Mouse (Mus musculus): Measurements from ENCODE around the gene Fgd3. TPM values are rescaled to one million over a fixed set of nuclear protein-coding genes. Genes with fewer than 3 reads are reported as not detected.
A peak's percentile ranks its signal among the peaks of the same experiment; 100 is the strongest.

The Fgd3 gene
- total and polyA plus RNA-seq, 2 experiments from 2014 or later: 2.1 to 12.0 TPM

DNA sequence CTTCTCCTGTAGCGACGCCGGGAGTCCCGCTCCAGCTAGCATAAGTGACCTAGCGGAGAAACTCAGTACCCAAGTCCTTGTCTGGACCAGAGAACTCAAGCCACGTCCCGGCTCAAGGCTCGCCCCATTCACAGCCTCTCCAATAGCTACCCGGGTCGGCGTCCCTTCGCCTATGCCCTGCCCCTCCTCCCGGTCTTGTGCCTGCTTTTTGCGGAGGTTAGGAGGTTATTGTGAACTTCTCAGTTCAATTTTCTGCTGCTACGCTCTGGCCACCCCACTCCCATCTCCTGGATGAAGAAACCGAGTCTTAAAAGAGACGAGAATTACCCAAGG is 103.9 kb downstream of the Fgd3 start:
- Histone ChIP-seq H3K4me1 (ENCODE audit: insufficient read depth, low read length) (peaks cover 7% of the 10 kb centered on the region), H3K9me3 (ENCODE audit: low read length) (no peaks in the 10 kb centered on the region), H3K27me3 (ENCODE audit: insufficient read depth, low read length) (no peaks in the 10 kb centered on the region), H3K4me2 (ENCODE audit: low read depth, low read length, poor library complexity, severe bottlenecking) (peak overlapping the region; percentile 82), H3K4me3 (ENCODE audit: low read depth, low read length) (peak overlapping the region; percentile 60), H3K36me3 (ENCODE audit: insufficient read depth, low read length) (no peaks in the 10 kb centered on the region), H3K27ac (ENCODE audit: low read depth, low read length) (0 out of 2 replicates have a peak overlapping the region, but pooled peaks have one; percentile 12), H3K9ac (replicated peaks; ENCODE audit: low read length, poor library complexity, severe bottlenecking) (peak overlapping the region; percentile 59)
- TF ChIP-seq CTCF (IDR thresholded peaks at IDR 0.05): no peak
- DNase-seq (ENCODE audit: low spot score) (no peak), ATAC-seq (ENCODE audit: low FRiP score) (peak; percentile 42)
- WGBS: 4% methylated on average over 17 of the region's 17 CpGs

DNA sequence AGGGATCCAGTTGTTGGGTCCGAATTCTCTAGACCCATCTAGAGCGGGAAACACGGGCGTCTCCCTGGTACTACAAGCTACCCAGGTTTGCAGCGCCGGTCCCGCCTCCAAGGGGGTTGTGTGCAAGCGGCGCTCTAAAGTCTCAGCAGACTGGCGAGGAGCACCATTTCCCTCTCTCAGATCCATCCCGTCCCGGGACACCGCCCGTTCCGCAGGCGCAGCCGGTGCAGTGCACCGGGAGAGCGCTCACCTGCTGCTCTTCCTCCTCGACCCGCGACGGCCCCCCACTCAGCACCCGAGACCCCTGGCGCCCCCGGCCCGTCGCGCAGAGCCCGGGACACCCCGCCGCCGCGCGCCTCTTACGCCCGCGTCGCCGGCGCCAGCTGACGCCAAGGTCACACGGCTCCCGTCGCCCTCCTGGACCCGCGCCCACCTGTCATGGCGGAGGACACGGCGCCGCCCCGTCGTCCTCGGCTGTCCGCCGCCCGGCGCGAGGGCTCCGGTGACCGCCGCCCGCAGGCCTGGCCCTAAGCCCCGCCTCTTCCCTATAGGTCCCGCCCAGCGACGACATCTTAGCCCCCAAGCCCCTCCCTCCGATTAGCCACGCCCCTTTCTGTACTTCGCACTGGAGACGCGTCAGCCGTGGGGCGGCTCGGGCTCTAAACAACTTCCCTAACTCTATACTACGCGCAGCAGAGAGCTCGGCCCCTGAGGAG is 104.4 kb downstream of the Fgd3 start, which contains the start of gene Card19:
Gene Card19 (minus strand): TSS at position 534 of the 716 bp plus-strand sequence.
- DNase-seq (ENCODE audit: low spot score): peak; percentile 92
- Histone ChIP-seq H3K27ac (ENCODE audit: low read depth, low read length) (peak within 1 kb of the TSS; percentile 12; the same call in 1 of the 2 replicates), H3K36me3 (ENCODE audit: insufficient read depth, low read length) (no peaks in the 10 kb centered on the region), H3K27me3 (ENCODE audit: insufficient read depth, low read length) (no peaks in the 10 kb centered on the region), H3K9me3 (ENCODE audit: low read length) (no peaks in the 10 kb centered on the region), H3K4me3 (ENCODE audit: low read depth, low read length) (peak within 1 kb of the TSS; percentile 60), H3K9ac (replicated peaks; ENCODE audit: low read length, poor library complexity, severe bottlenecking) (peak within 1 kb of the TSS; percentile 59), H3K4me2 (ENCODE audit: low read depth, low read length, poor library complexity, severe bottlenecking) (peak within 1 kb of the TSS; percentile 82), H3K4me1 (ENCODE audit: insufficient read depth, low read length) (peaks cover 7% of the 10 kb centered on the region)
- WGBS: under 1% methylated on average over 51 of the region's 78 CpGs
- TF ChIP-seq CTCF (IDR thresholded peaks at IDR 0.05): no peak
- peak; percentile 69 for ATAC-seq (ENCODE audit: low FRiP score)

DNA sequence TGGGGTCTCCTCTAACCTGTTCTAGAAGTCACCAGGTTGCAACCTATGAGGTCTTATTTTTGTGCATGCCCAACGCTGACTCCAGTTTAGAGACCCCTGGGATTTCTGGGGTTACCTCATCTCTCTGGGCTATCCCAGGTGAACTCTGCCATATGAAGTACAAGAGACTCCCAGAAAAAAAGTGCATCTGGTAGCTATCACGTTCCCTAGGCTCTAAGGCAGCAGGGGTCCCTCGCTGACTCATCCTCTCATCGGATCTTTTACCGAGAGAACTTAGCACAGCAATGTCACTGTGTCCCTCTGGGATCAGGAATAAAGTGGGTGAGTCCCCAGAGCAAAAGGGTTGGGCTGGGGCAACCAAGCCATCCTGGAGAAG is 105.0 kb downstream of the Fgd3 start:
- H3K27me3 ChIP-seq (ENCODE audit: insufficient read depth, low read length): no peaks in the 10 kb centered on the region
- peaks cover 7% of the 10 kb centered on the region for H3K4me1 ChIP-seq (ENCODE audit: insufficient read depth, low read length)
- H3K27ac ChIP-seq (ENCODE audit: low read depth, low read length): no peak overlapping the region
- 13% methylated on average over 5 of the region's 5 CpGs for WGBS
- DNase-seq (ENCODE audit: low spot score): no peak
- TF ChIP-seq CTCF (IDR thresholded peaks at IDR 0.05): no peak
- peak overlapping the region; percentile 59 for H3K9ac ChIP-seq (replicated peaks; ENCODE audit: low read length, poor library complexity, severe bottlenecking)
- peak overlapping the region; percentile 82 for H3K4me2 ChIP-seq (ENCODE audit: low read depth, low read length, poor library complexity, severe bottlenecking)
- H3K36me3 ChIP-seq (ENCODE audit: insufficient read depth, low read length): no peaks in the 10 kb centered on the region
- peak; percentile 3; the same call in 1 of the 2 replicates for ATAC-seq (ENCODE audit: low FRiP score)
- peak overlapping the region; percentile 60 for H3K4me3 ChIP-seq (ENCODE audit: low read depth, low read length)
- no peaks in the 10 kb centered on the region for H3K9me3 ChIP-seq (ENCODE audit: low read length)

GRCm38 (mm10) chr13:49214454-49214853 is 105.7 kb downstream of the Fgd3 start:
- Histone ChIP-seq H3K4me1 (ENCODE audit: insufficient read depth, low read length) (peaks cover 7% of the 10 kb centered on the region), H3K4me2 (ENCODE audit: low read depth, low read length, poor library complexity, severe bottlenecking) (peak overlapping the region; percentile 82), H3K27ac (ENCODE audit: low read depth, low read length) (no peak overlapping the region), H3K36me3 (ENCODE audit: insufficient read depth, low read length) (no peaks in the 10 kb centered on the region), H3K9ac (replicated peaks; ENCODE audit: low read length, poor library complexity, severe bottlenecking) (no peak overlapping the region), H3K27me3 (ENCODE audit: insufficient read depth, low read length) (no peaks in the 10 kb centered on the region), H3K9me3 (ENCODE audit: low read length) (no peaks in the 10 kb centered on the region), H3K4me3 (ENCODE audit: low read depth, low read length) (peak overlapping the region; percentile 60; the same call in 1 of the 2 replicates)
- DNase-seq (ENCODE audit: low spot score): peak; percentile 33
- ATAC-seq (ENCODE audit: low FRiP score): no peak
- WGBS: 80% methylated on average over 3 of the region's 3 CpGs
- TF ChIP-seq CTCF (IDR thresholded peaks at IDR 0.05): no peak

GRCm38 (mm10) chr13:49213531-49213932 is 106.6 kb downstream of the Fgd3 start:
- H3K4me1 ChIP-seq (ENCODE audit: insufficient read depth, low read length): peaks cover 7% of the 10 kb centered on the region
- no peak overlapping the region for H3K9ac ChIP-seq (replicated peaks; ENCODE audit: low read length, poor library complexity, severe bottlenecking)
- H3K27ac ChIP-seq (ENCODE audit: low read depth, low read length): no peak overlapping the region
- WGBS: 67% methylated on average over 4 of the region's 4 CpGs
- H3K4me2 ChIP-seq (ENCODE audit: low read depth, low read length, poor library complexity, severe bottlenecking): no peak overlapping the region
- no peak for TF ChIP-seq CTCF (IDR thresholded peaks at IDR 0.05)
- no peaks in the 10 kb centered on the region for H3K27me3 ChIP-seq (ENCODE audit: insufficient read depth, low read length)
- DNase-seq (ENCODE audit: low spot score) (no peak), ATAC-seq (ENCODE audit: low FRiP score) (no peak)
- no peaks in the 10 kb centered on the region for H3K36me3 ChIP-seq (ENCODE audit: insufficient read depth, low read length)
- no peaks in the 10 kb centered on the region for H3K9me3 ChIP-seq (ENCODE audit: low read length)
- no peak overlapping the region for H3K4me3 ChIP-seq (ENCODE audit: low read depth, low read length)

GRCm38 (mm10) chr13:49212711-49213500 is 107.2 kb downstream of the Fgd3 start:
- Histone ChIP-seq H3K4me1 (ENCODE audit: insufficient read depth, low read length) (peaks cover 7% of the 10 kb centered on the region), H3K36me3 (ENCODE audit: insufficient read depth, low read length) (no peaks in the 10 kb centered on the region), H3K27ac (ENCODE audit: low read depth, low read length) (no peak overlapping the region), H3K27me3 (ENCODE audit: insufficient read depth, low read length) (no peaks in the 10 kb centered on the region), H3K4me3 (ENCODE audit: low read depth, low read length) (no peak overlapping the region), H3K4me2 (ENCODE audit: low read depth, low read length, poor library complexity, severe bottlenecking) (no peak overlapping the region), H3K9ac (replicated peaks; ENCODE audit: low read length, poor library complexity, severe bottlenecking) (no peak overlapping the region), H3K9me3 (ENCODE audit: low read length) (no peaks in the 10 kb centered on the region)
- WGBS: 78% methylated on average over 4 of the region's 4 CpGs
- no peak for DNase-seq (ENCODE audit: low spot score)
- ATAC-seq (ENCODE audit: low FRiP score): no peak
- TF ChIP-seq CTCF (IDR thresholded peaks at IDR 0.05): no peak

Other genes with a start within 250 kb of the Fgd3 start
- gene Wnk2, start 172.3 kb downstream of the Fgd3 start, total RNA-seq (2014; rRNA removed): 62.9 and 63.4 TPM in 2 replicates
- 15.2 and 17.7 TPM in 2 replicates for gene Wnk2, start 172.3 kb downstream of the Fgd3 start, polyA plus RNA-seq (2015; fragmentation: Nextera tagmentation; extraction: Ambion mirVana)
- gene Ninj1, start 132.8 kb downstream of the Fgd3 start, total RNA-seq (2014; rRNA removed): 19.4 and 29.7 TPM in 2 replicates
- gene Ninj1, start 132.8 kb downstream of the Fgd3 start, polyA plus RNA-seq (2015; fragmentation: Nextera tagmentation; extraction: Ambion mirVana): 34.8 and 36.5 TPM in 2 replicates
- gene Card19, start 104.3 kb downstream of the Fgd3 start, total RNA-seq (2014; rRNA removed): 25.8 and 32.7 TPM in 2 replicates
- 39.8 and 44.5 TPM in 2 replicates for gene Card19, start 104.3 kb downstream of the Fgd3 start, polyA plus RNA-seq (2015; fragmentation: Nextera tagmentation; extraction: Ambion mirVana)
- 0.33 and 1.2 TPM in 2 replicates for gene Susd3, start 71.6 kb downstream of the Fgd3 start, total RNA-seq (2014; rRNA removed)
- gene Susd3, start 71.6 kb downstream of the Fgd3 start, polyA plus RNA-seq (2015; fragmentation: Nextera tagmentation; extraction: Ambion mirVana): 0.63 and 0.92 TPM in 2 replicates
- gene Bicd2, start 21.3 kb upstream of the Fgd3 start, total RNA-seq (2014; rRNA removed): 49.3 and 50.4 TPM in 2 replicates
- gene Bicd2, start 21.3 kb upstream of the Fgd3 start, polyA plus RNA-seq (2015; fragmentation: Nextera tagmentation; extraction: Ambion mirVana): 24.0 and 24.1 TPM in 2 replicates
- gene Ippk, start 100.9 kb upstream of the Fgd3 start, total RNA-seq (2014; rRNA removed): 11.9 TPM in 2 replicates
- 10.4 and 10.9 TPM in 2 replicates for gene Ippk, start 100.9 kb upstream of the Fgd3 start, polyA plus RNA-seq (2015; fragmentation: Nextera tagmentation; extraction: Ambion mirVana)
- gene Tes3-ps, start 173.0 kb upstream of the Fgd3 start, total RNA-seq (2014; rRNA removed): 0.14 and 0.38 TPM in 2 replicates
- gene Tes3-ps, start 173.0 kb upstream of the Fgd3 start, polyA plus RNA-seq (2015; fragmentation: Nextera tagmentation; extraction: Ambion mirVana): 0.34 and 0.70 TPM in 2 replicates
- 2.4 and 2.7 TPM in 2 replicates for gene Ecm2, start 184.5 kb upstream of the Fgd3 start, total RNA-seq (2014; rRNA removed)
- 1.3 and 1.4 TPM in 2 replicates for gene Ecm2, start 184.5 kb upstream of the Fgd3 start, polyA plus RNA-seq (2015; fragmentation: Nextera tagmentation; extraction: Ambion mirVana)
- 0.71 and 1.6 TPM in 2 replicates for gene Aspn, start 224.1 kb upstream of the Fgd3 start, total RNA-seq (2014; rRNA removed)
- gene Aspn, start 224.1 kb upstream of the Fgd3 start, polyA plus RNA-seq (2015; fragmentation: Nextera tagmentation; extraction: Ambion mirVana): 0.74 and 0.80 TPM in 2 replicates

Measured in midbrain, postnatal 0 days (tissue).